Mouse (Mus musculus) limb, embryonic 15.5 days (tissue): ENCODE measurements around the gene 9430015G10Rik. TPM values are rescaled to one million over a fixed set of nuclear protein-coding genes. Genes with fewer than 3 reads are reported as not detected.

Experiments
- ATAC-seq: fragments of 200-750 bp; cut with Nextera tagmentation; 2 replicates; pipeline ENCODE4 v1.8.0; 2017; ENCODE audit warnings: low read depth, moderate TSS enrichment; ENCODE audit not compliant: insufficient number of reproducible peaks, low FRiP score, low TSS enrichment
- H3K27ac ChIP-seq: fragments of 300-500 bp; sonication (generic); 2 replicates; pipeline ENCODE4 v1.5.1; 2015; ENCODE audit warnings: moderate library complexity, mild to moderate bottlenecking, inconsistent platforms
- H3K27me3 ChIP-seq: fragments of 300-500 bp; sonication (generic); 2 replicates; pipeline ENCODE4 v1.6.1; 2015; ENCODE audit warnings: inconsistent platforms
- H3K36me3 ChIP-seq: fragments of 300-500 bp; sonication (generic); 2 replicates; pipeline ENCODE4 v1.6.1; 2015; ENCODE audit warnings: inconsistent platforms
- H3K4me1 ChIP-seq: fragments of 300-500 bp; sonication (generic); 2 replicates; pipeline ENCODE4 v1.6.1; 2015; ENCODE audit warnings: inconsistent platforms
- H3K4me2 ChIP-seq: fragments of 300-500 bp; sonication (generic); 2 replicates; pipeline ENCODE4 v1.6.1; 2015; ENCODE audit warnings: mild to moderate bottlenecking, inconsistent platforms
- H3K4me3 ChIP-seq: fragments of 300-500 bp; sonication (generic); 2 replicates; pipeline ENCODE4 v1.5.1; 2015; ENCODE audit warnings: mild to moderate bottlenecking, inconsistent platforms
- H3K9ac ChIP-seq: fragments of 300-500 bp; sonication (generic); 2 replicates; pipeline ENCODE4 v1.6.1; 2015; ENCODE audit warnings: inconsistent platforms
- H3K9me3 ChIP-seq: fragments of 300-500 bp; sonication (generic); 2 replicates; pipeline ENCODE4 v1.6.1; 2016; ENCODE audit warnings: inconsistent platforms
- WGBS: fragments of 180-500 bp; shearing (Covaris S2); methylation state at CpG from one replicate; pipeline ENCODE4 v1.1.7; 2015; 5-methylcytosine and 5-hydroxymethylcytosine counted together
- polyA plus RNA-seq: library from polyadenylated mRNA; unstranded; fragments of >200 nt; fragmentation: Nextera tagmentation; extraction: Ambion mirVana; gene quantifications from 2 replicates; pipeline ENCODE4 v1.2.1, GENCODE M21; 2015

Gene 9430015G10Rik
- polyA plus RNA-seq: 29.9 and 31.8 TPM in 2 replicates

- under 1% methylated on average over 60 of the region's 60 CpGs for whole genome bisulfite sequencing
These were observed at the start of gene 9430015G10Rik for GRCm38 (mm10) chr4:156109570-156110331. Gene 9430015G10Rik, plus strand, starts transcription at chr4:156109982.

GRCm38 (mm10) chr4:156063861-156064509, 45.8 kb upstream of the 9430015G10Rik start:
- H3K27ac ChIP-seq: 0 out of 2 replicates have a peak overlapping the region, but pooled peaks have one; percentile 40
- no peak overlapping the region for H3K9ac ChIP-seq
- H3K4me1 ChIP-seq: peaks cover 12% of the 10 kb centered on the region; the same call in 1 of the 2 replicates
- no peaks in the 10 kb centered on the region for H3K36me3 ChIP-seq
- no peaks in the 10 kb centered on the region for H3K9me3 ChIP-seq
- no peaks in the 10 kb centered on the region for H3K27me3 ChIP-seq
- no peak overlapping the region for H3K4me2 ChIP-seq
- no peak overlapping the region for H3K4me3 ChIP-seq
- WGBS: 17% methylated on average over 4 of the region's 4 CpGs
- ATAC-seq: no peak

More at GRCm38 (mm10) chr4:156109570-156110331, at the start of gene 9430015G10Rik:
- Histone ChIP-seq H3K9ac (peak within 1 kb of the TSS; percentile 82), H3K4me3 (peak within 1 kb of the TSS; percentile 87), H3K27ac (peak within 1 kb of the TSS; percentile 93), H3K27me3 (no peaks in the 10 kb centered on the region), H3K4me1 (peaks cover 12% of the 10 kb centered on the region), H3K9me3 (no peaks in the 10 kb centered on the region), H3K4me2 (peak within 1 kb of the TSS; percentile 68), H3K36me3 (no peaks in the 10 kb centered on the region)
- ATAC-seq: peak; percentile 97

- H3K4me2 ChIP-seq: no peak overlapping the region
- H3K27ac ChIP-seq: 0 out of 2 replicates have a peak overlapping the region, but pooled peaks have one; percentile 40
- peaks cover 12% of the 10 kb centered on the region; the same call in 1 of the 2 replicates for H3K4me1 ChIP-seq
- 81% methylated on average over 9 of the region's 9 CpGs for WGBS
- no peaks in the 10 kb centered on the region for H3K27me3 ChIP-seq
- H3K9me3 ChIP-seq: no peaks in the 10 kb centered on the region
- no peak overlapping the region for H3K9ac ChIP-seq
- no peak overlapping the region for H3K4me3 ChIP-seq
- no peak for ATAC-seq
- no peaks in the 10 kb centered on the region for H3K36me3 ChIP-seq
These were observed 45.3 kb upstream of the 9430015G10Rik start for GRCm38 (mm10) chr4:156064510-156064897.

- Histone ChIP-seq H3K9me3 (no peaks in the 10 kb centered on the region), H3K4me3 (no peak overlapping the region), H3K27me3 (no peaks in the 10 kb centered on the region), H3K4me1 (peaks cover 10% of the 10 kb centered on the region), H3K36me3 (no peaks in the 10 kb centered on the region), H3K4me2 (no peak overlapping the region), H3K9ac (no peak overlapping the region), H3K27ac (no peak overlapping the region)
- WGBS: 83% methylated on average over 10 of the region's 10 CpGs
- no peak for ATAC-seq
These were observed 44.5 kb upstream of the 9430015G10Rik start for GRCm38 (mm10) chr4:156065156-156065894.

GRCm38 (mm10) chr4:156067256-156067949, 42.4 kb upstream of the 9430015G10Rik start:
- Histone ChIP-seq H3K27me3 (no peaks in the 10 kb centered on the region), H3K9me3 (no peaks in the 10 kb centered on the region), H3K9ac (no peak overlapping the region), H3K4me2 (no peak overlapping the region), H3K36me3 (no peaks in the 10 kb centered on the region), H3K4me1 (peaks cover 16% of the 10 kb centered on the region), H3K4me3 (no peak overlapping the region), H3K27ac (no peak overlapping the region)
- no peak for ATAC-seq
- WGBS: 61% methylated on average over 5 of the region's 5 CpGs

- Histone ChIP-seq H3K4me2 (no peak overlapping the region), H3K9ac (no peak overlapping the region), H3K4me1 (peaks cover 8% of the 10 kb centered on the region), H3K9me3 (no peaks in the 10 kb centered on the region), H3K4me3 (no peak overlapping the region), H3K27me3 (no peaks in the 10 kb centered on the region), H3K27ac (no peak overlapping the region), H3K36me3 (no peaks in the 10 kb centered on the region)
- WGBS: 97% methylated on average over 8 of the region's 8 CpGs
- ATAC-seq: no peak
These were observed 40.1 kb upstream of the 9430015G10Rik start for GRCm38 (mm10) chr4:156069701-156070100.

GRCm38 (mm10) chr4:156070276-156070675, 39.5 kb upstream of the 9430015G10Rik start:
- no peak overlapping the region for H3K27ac ChIP-seq
- no peak for ATAC-seq
- no peaks in the 10 kb centered on the region for H3K36me3 ChIP-seq
- peaks cover 8% of the 10 kb centered on the region for H3K4me1 ChIP-seq
- 40% methylated on average over 6 of the region's 6 CpGs for WGBS
- no peak overlapping the region for H3K9ac ChIP-seq
- H3K4me3 ChIP-seq: no peak overlapping the region
- H3K4me2 ChIP-seq: no peak overlapping the region
- no peaks in the 10 kb centered on the region for H3K9me3 ChIP-seq
- H3K27me3 ChIP-seq: no peaks in the 10 kb centered on the region

GRCm38 (mm10) chr4:156070716-156071115, 39.1 kb upstream of the 9430015G10Rik start:
- no peak for ATAC-seq
- H3K4me1 ChIP-seq: peaks cover 8% of the 10 kb centered on the region
- no peaks in the 10 kb centered on the region for H3K36me3 ChIP-seq
- H3K4me3 ChIP-seq: no peak overlapping the region
- no peaks in the 10 kb centered on the region for H3K9me3 ChIP-seq
- WGBS: 49% methylated on average over 2 of the region's 2 CpGs
- no peak overlapping the region for H3K9ac ChIP-seq
- no peak overlapping the region for H3K4me2 ChIP-seq
- H3K27ac ChIP-seq: no peak overlapping the region
- no peaks in the 10 kb centered on the region for H3K27me3 ChIP-seq

- peaks cover 11% of the 10 kb centered on the region for H3K27me3 ChIP-seq
- no peak overlapping the region for H3K9ac ChIP-seq
- 13% methylated on average over 8 of the region's 8 CpGs for WGBS
- no peaks in the 10 kb centered on the region for H3K36me3 ChIP-seq
- H3K9me3 ChIP-seq: no peaks in the 10 kb centered on the region
- H3K4me3 ChIP-seq: peak overlapping the region; percentile 43
- peak overlapping the region; percentile 86 for H3K4me2 ChIP-seq
- peaks cover 21% of the 10 kb centered on the region for H3K4me1 ChIP-seq
- ATAC-seq: no peak
- H3K27ac ChIP-seq: peak overlapping the region; percentile 4; the same call in 1 of the 2 replicates
These were observed 32.8 kb upstream of the 9430015G10Rik start for GRCm38 (mm10) chr4:156076911-156077382.

- Histone ChIP-seq H3K27me3 (peaks cover 11% of the 10 kb centered on the region), H3K9me3 (no peaks in the 10 kb centered on the region), H3K36me3 (no peaks in the 10 kb centered on the region), H3K27ac (no peak overlapping the region), H3K4me2 (peak overlapping the region; percentile 86), H3K4me3 (peak overlapping the region; percentile 43), H3K9ac (0 out of 2 replicates have a peak overlapping the region, but pooled peaks have one; percentile 14), H3K4me1 (peaks cover 21% of the 10 kb centered on the region)
- ATAC-seq: 0 out of 2 replicates have a peak, but pooled peaks have one; percentile 13
- under 1% methylated on average over 57 of the region's 58 CpGs for WGBS
These were observed 32.1 kb upstream of the 9430015G10Rik start for GRCm38 (mm10) chr4:156077499-156078301.
